Mouse (Mus musculus) heart, adult 2 months (tissue): Measurements from ENCODE around the gene Otoa.

Source experiments
- CTCF ChIP-seq: fragments of 200-600 bp; IDR thresholded peaks from 2 replicates; pipeline ENCODE4 v1.8.1; 2022; ENCODE audit warnings: antibody characterized with exemption, mild to moderate bottlenecking, moderate library complexity
- POLR2A ChIP-seq: fragments of 200-500 bp; IDR thresholded peaks from 2 replicates; pipeline ENCODE4 v1.6.1; 2011; ENCODE audit warnings: mild to moderate bottlenecking, low read depth, low read length, control low read depth; ENCODE audit not compliant: insufficient read depth

DNA sequence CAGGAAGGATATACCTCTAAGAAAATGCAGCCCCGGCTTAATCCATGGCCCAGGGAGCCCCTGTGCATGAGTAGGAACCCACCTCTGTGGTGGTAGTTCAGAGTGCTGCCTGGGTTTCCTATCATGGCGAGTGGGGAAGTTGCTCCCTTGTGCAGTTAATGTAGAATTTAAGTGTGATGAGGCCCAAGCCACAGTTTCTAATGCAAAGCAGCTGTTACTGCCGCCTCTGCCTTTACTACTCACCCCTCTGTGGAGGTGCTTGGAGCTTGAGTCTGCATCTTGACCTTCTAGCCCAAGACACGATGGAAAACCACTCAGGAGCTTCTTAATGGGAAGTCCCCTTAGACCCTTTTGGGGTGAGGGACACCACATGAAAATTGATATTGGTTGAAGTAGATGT lies 10.2 kb upstream of the Otoa start:
- no peak for TF ChIP-seq POLR2A
- TF ChIP-seq CTCF = no peak
